Mouse (Mus musculus) erythroblast, embryonic 14.5 days (primary cell): ENCODE data around the gene Klf13. TPM values are rescaled to one million over a fixed set of nuclear protein-coding genes. Genes with fewer than 3 reads are reported as not detected.

Source experiments
- H3K27me3 ChIP-seq: 2 replicates; pipeline ENCODE4 v1.6.1; 2012; ENCODE audit warnings: inconsistent platforms; ENCODE audit not compliant: control insufficient read depth
- H3K36me3 ChIP-seq: 2 replicates; pipeline ENCODE4 v1.6.1; 2012; ENCODE audit warnings: mild to moderate bottlenecking, inconsistent platforms; ENCODE audit not compliant: control insufficient read depth
- H3K4me1 ChIP-seq: 2 replicates; pipeline ENCODE4 v1.6.1; 2012; ENCODE audit warnings: inconsistent platforms; ENCODE audit not compliant: control insufficient read depth
- H3K4me3 ChIP-seq: replicated peaks from 2 replicates; pipeline ENCODE3; 2012; ENCODE audit warnings: moderate library complexity, mild to moderate bottlenecking, inconsistent platforms
- H3K9me3 ChIP-seq: 2 replicates; pipeline ENCODE4 v1.6.1; 2012; ENCODE audit warnings: low read length, inconsistent platforms, mixed read lengths; ENCODE audit not compliant: control insufficient read depth
- GATA1 ChIP-seq: IDR thresholded peaks from 2 replicates; pipeline ENCODE4 v1.6.1; 2012; ENCODE audit warnings: low read length, inconsistent platforms, mixed read lengths
- TAL1 ChIP-seq: IDR thresholded peaks from 3 replicates; pipeline ENCODE4 v1.6.1; 2012; ENCODE audit warnings: low read length, inconsistent platforms, mixed read lengths
- polyA plus RNA-seq: library from polyadenylated mRNA; stranded (reverse); fragments of >175 nt; gene quantifications from 2 replicates; pipeline ENCODE4 v1.2.3, GENCODE M21; 2012

Klf13 gene
- polyA plus RNA-seq, 1 experiment = 8.8 TPM

DNA sequence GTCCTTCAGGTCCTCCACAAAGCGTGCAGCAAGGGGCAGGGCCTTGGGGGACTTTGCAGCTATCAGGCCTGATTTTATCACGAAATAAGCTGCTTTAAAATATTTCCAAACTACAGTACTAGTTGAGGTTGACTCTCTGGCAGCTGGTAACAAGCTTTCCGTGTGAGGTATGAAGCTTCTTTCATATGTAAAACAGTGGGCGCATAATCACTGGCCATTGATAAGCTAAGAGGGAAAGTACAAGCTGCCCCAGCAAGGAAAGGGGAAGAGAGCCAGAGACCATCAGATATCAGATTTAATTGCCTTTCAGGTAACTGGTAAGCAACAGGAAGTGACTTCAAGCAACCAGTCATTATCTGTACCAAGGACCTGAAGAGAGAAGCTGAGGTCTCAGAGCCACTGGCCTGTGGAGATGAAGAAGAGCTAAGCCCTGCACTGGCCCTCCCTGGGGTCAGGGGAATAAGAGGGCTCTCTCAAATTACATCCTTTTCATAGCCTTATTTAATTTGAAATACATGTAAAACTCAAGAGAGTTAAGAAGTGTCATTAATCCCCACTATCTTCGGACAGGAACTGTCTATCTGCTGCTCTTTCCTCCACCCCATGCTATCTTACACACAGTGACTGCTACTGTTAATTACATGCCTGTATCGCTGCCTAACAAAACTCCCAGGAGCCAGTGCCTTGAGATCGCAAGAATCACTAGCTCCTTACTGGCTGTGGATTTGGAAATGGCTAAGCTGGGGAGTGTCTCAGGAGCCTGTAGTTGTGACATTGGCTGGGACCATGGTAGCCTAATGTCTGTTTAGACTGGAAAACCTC is 13.6 kb upstream of the Klf13 start:
- Histone ChIP-seq H3K9me3 (no peaks in the 10 kb centered on the region), H3K4me1 (peaks cover 75% of the 10 kb centered on the region), H3K4me3 (no peak overlapping the region), H3K27me3 (no peaks in the 10 kb centered on the region), H3K36me3 (no peaks in the 10 kb centered on the region)
- no peak for TF ChIP-seq GATA1
- no peak for TF ChIP-seq TAL1

DNA sequence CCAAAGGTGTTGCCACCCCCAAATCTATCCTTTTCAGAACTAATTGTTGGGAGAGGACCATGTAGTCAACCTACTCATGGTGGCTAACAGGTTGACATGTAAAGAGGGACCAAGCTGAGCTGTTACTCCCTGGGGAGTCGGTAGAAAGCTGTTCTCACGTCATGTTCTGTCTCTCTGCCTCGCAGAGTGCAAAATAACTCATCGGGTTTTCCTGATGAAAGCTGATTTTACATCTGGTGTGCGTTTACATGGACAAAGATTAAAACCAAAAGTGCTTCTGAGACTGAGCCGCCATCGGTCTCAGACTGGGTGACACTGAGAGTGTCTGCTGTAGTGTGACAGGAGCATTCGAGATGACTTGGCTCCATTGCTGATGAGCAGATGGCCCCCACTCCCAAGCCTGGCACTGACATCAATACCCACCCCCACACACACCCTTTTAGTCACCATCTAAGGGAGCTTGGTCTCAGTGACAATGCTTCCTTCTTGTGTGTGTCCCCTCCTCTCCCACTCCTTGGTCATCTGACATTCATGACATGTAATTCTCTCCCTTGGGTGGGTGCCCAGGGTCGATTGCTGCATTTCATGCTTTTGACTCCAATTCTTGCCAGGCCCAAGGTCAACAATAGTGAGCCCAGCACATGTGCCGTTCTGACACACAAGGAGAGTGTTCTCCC is 12.4 kb upstream of the Klf13 start:
- Histone ChIP-seq H3K27me3 (no peaks in the 10 kb centered on the region), H3K4me3 (no peak overlapping the region), H3K4me1 (peaks cover 65% of the 10 kb centered on the region), H3K36me3 (no peaks in the 10 kb centered on the region), H3K9me3 (no peaks in the 10 kb centered on the region)
- no peak for TF ChIP-seq TAL1
- no peak for TF ChIP-seq GATA1

DNA sequence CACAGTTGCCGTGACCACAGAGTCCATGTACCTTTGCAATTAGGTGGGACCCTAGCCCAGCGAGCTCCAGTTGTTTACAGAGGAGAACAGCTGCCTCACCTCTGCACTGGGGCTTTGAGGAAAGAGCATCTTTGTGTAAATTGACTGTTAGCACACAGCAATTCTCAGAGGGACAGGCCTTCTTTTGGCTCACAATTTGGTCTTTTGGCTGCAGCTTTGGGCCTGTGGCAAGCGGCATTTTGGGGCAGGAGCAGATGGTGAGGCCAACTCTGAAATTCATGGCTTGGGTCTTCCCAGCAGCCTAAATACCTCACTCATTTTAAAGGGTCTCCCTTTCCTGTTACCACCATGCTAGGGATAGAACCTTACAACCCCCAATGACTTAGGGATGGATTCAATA is 10.5 kb upstream of the Klf13 start:
- Histone ChIP-seq H3K9me3 (no peaks in the 10 kb centered on the region), H3K4me1 (peaks cover 46% of the 10 kb centered on the region), H3K27me3 (peaks cover 2% of the 10 kb centered on the region; the same call in 1 of the 2 replicates), H3K36me3 (no peaks in the 10 kb centered on the region), H3K4me3 (no peak overlapping the region)
- TF ChIP-seq TAL1 = no peak
- no peak for TF ChIP-seq GATA1

DNA sequence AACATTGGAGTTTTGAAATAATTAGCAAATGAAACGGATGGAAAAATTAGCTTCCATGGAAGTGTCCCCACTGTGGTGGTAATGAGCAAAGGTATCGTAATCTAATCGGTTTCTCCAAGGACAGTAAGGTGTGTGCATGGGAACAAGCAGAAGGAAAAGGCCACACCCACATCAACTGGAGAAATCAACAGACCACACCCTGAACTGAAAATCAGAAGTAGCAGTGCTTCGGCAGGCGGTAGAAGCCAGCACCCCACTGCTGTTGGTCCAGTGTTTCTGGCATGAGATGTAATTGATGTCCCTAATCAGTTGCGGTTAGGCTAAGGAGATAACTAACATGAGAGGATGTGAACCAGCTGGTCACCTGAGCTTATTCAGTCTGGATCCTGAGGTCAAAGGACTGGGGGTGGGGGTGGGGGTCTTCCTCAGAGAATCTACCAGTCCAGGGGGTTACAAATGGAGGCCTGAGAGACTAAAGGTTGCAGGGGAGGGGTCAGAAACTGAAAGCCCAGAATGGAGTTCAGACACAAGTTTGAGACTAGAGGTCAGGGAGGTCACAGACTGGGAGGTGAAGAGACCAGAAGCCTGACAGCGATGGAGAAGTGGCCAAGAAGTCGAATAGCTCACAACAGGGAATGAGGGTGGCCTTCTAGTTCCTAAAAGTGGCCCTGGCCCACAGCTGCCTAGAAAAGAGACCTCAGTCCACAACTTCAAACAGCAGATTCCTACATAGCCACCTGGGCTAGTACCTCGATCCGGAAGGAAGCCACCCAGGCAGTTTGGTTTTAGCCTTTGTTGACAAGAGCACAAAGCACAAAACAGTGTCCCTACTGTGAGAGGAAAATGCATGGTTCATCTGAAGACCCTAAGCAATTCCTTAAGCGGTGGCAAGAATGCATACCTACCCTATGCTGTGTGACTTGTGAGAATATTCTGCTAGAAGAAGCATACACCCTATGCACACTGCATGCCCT is 9.1 kb upstream of the Klf13 start:
- H3K4me1 ChIP-seq = peaks cover 33% of the 10 kb centered on the region
- no peak for TF ChIP-seq GATA1
- TF ChIP-seq TAL1 = no peak
- no peaks in the 10 kb centered on the region for H3K9me3 ChIP-seq
- H3K4me3 ChIP-seq = no peak overlapping the region
- peaks cover 2% of the 10 kb centered on the region; the same call in 1 of the 2 replicates for H3K27me3 ChIP-seq
- H3K36me3 ChIP-seq = no peaks in the 10 kb centered on the region

DNA sequence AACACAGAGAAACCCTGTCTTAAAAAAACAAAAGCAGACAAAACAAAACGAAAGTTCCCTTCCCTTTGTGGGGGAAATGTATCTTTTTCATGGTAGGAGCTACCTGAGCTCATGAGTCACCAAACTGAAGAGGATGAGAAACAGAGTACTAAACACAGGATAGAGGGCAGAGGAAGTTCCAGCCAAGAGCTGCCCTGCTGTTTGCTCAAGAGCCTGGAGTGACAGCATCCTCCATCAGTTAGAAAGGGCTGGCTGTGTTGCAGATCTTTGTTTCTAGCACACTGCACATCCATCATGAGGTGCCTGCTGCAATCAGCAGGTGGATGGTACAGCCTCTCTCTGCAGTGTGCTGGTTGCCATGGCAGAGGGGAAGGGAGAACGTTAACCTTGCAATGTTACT is 5.2 kb upstream of the Klf13 start:
- TF ChIP-seq GATA1 (no peak), TAL1 (no peak)
- H3K4me1 ChIP-seq = peaks cover 47% of the 10 kb centered on the region

DNA sequence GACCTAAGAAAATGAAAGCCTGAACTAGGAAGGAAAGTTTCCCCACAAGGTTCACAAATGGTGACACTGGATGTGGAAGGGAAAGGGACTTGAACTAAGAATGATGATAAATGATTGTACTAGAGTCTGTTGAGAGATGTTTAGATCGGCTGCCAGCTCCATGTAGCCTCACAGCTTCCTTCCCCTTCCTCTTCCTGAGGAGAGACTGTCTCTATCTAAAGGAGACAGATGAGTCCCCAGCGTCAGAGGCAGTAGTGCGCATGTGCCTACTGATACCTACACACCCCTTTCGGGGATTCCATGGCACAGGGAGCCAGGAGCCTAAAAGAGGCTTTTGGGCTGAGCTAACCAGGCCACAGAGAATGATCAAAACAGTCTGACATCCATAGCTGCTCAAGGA is 2.8 kb upstream of the Klf13 start:
- peaks cover 2% of the 10 kb centered on the region; the same call in 1 of the 2 replicates for H3K27me3 ChIP-seq
- H3K4me3 ChIP-seq = no peak overlapping the region
- TF ChIP-seq TAL1 = peak; percentile 31; the same call in 2 of the 3 replicates
- 0 out of 2 replicates have a peak, but pooled peaks have one; percentile 14 for TF ChIP-seq GATA1
- H3K36me3 ChIP-seq = no peaks in the 10 kb centered on the region
- peaks cover 54% of the 10 kb centered on the region for H3K4me1 ChIP-seq
- H3K9me3 ChIP-seq = no peaks in the 10 kb centered on the region

More for the DNA sequence above, 5.2 kb upstream of the Klf13 start:
- no peak overlapping the region for H3K4me3 ChIP-seq
- no peaks in the 10 kb centered on the region for H3K36me3 ChIP-seq
- peaks cover 2% of the 10 kb centered on the region; the same call in 1 of the 2 replicates for H3K27me3 ChIP-seq
- no peaks in the 10 kb centered on the region for H3K9me3 ChIP-seq

DNA sequence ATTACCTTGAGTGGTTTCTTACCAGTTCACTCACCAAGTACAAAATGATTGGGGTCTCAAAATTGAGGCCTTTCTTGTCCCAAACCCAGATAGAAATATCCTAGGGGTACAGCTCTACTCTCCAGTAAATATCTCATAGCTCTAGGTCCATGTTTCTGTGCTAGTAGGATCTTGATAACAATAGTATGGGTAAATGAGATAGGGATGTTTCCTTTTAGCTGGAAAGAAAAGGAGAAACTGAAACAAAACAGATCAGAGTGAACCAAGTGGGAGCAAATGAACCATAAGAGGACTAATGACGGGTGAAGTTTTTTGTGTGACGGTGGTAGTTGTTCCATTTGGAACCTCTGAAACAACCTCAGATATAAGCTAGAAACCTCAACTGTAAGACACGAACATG is 2.3 kb upstream of the Klf13 start:
- Histone ChIP-seq H3K27me3 (peaks cover 2% of the 10 kb centered on the region; the same call in 1 of the 2 replicates), H3K4me3 (no peak overlapping the region), H3K4me1 (peaks cover 59% of the 10 kb centered on the region), H3K9me3 (no peaks in the 10 kb centered on the region), H3K36me3 (no peaks in the 10 kb centered on the region)
- no peak for TF ChIP-seq TAL1
- TF ChIP-seq GATA1 = no peak

DNA sequence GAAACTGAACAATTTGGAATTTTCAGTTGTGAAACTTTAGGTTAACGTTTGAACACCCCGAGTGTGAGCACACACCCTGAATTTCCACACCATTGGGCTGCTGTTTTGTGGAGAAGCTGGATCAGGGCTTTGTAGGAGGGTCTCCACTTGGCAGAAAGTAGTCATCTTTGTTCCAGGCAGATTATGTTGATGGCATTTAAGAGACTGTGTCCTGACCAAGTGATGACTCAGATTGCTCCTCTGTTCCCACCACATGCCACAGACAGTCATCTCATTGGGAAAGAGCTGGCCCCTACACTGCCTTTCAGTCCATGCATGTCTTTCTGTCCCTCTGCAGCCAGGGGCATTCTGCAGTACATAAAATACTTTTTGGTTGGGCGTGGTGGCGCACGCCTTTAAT is 1.6 kb upstream of the Klf13 start:
- TF ChIP-seq GATA1 (no peak), TAL1 (no peak)
- peak overlapping the region; percentile 76 for H3K4me3 ChIP-seq
- H3K27me3 ChIP-seq = peaks cover 1% of the 10 kb centered on the region; the same call in 1 of the 2 replicates
- H3K36me3 ChIP-seq = peaks cover under 1% of the 10 kb centered on the region
- H3K9me3 ChIP-seq = no peaks in the 10 kb centered on the region
- peaks cover 66% of the 10 kb centered on the region for H3K4me1 ChIP-seq
